8 mouse cellular contexts compared by ENCODE assay signal in the genomic region with DNA sequence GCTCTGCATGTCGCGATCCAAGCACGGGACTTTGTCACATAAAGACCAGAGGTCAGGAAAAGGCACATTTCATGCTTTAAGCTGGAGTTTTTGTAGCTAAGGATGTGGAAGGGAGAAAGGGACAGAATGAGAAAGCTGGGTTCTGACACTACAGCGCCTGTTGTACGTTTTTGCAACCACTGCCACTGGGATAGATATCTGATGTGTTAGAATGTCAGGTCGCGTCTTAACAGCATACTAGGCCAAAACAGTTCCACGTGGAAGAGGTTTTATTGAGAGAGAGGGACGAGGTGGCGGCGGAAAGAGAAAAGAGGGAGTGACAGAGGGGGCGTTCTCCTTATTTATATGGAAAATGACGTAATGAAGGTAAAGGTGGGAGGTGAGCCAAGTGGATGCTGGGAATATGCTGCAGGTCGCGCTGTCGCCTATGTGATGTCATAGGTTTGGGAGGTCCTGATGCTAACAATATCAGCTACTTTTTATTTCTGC. TPM values are rescaled to one million over a fixed set of nuclear protein-coding genes. Genes with fewer than 3 reads are reported as not detected.
DNase-seq lines count a peak whose midpoint lies in the region; ATAC-seq and TF ChIP-seq lines count a peak whose summit lies in the region.

No protein-coding gene starts in this region.

- TF ChIP-seq CTCF in heart, adult 2 months (IDR thresholded peaks at IDR 0.05): no peak
- TF ChIP-seq CTCF in intestine, postnatal 0 days (IDR thresholded peaks at IDR 0.05; ENCODE audit: low read depth): no peak

- H3K36me3 ChIP-seq in heart, adult 2 months (ENCODE audit: control insufficient read depth, insufficient read depth, low read length): no peaks in the 10 kb centered on the region
- H3K36me3 ChIP-seq in embryonic facial prominence, embryonic 11.5 days (replicated peaks; ENCODE audit: control insufficient read depth, insufficient read depth, low read depth, low read length): no peaks in the 10 kb centered on the region
- H3K36me3 ChIP-seq in intestine, postnatal 0 days (ENCODE audit: control insufficient read depth, insufficient read depth): peaks cover 1% of the 10 kb centered on the region; the same call in 1 of the 2 replicates
- 0 out of 2 replicates have a peak, but pooled peaks cover 3% of the 10 kb centered on the region for H3K36me3 ChIP-seq in midbrain, embryonic 12.5 days

- H3K9ac ChIP-seq in heart, adult 2 months (ENCODE audit: low read depth, low read length): peak overlapping the region; percentile 43
- H3K9ac ChIP-seq in embryonic facial prominence, embryonic 11.5 days (replicated peaks; ENCODE audit: low read length): peak overlapping the region; percentile 77
- H3K9ac ChIP-seq in intestine, postnatal 0 days (ENCODE audit: low read depth, low read length): peak overlapping the region; percentile 48
- peak overlapping the region; percentile 65 for H3K9ac ChIP-seq in midbrain, embryonic 12.5 days (replicated peaks)

- no peaks in the 10 kb centered on the region for H3K79me2 ChIP-seq in heart, adult 2 months (replicated peaks; ENCODE audit: control insufficient read depth, insufficient read depth, low read length)

- 6% methylated on average over 16 of the region's 16 CpGs for WGBS in heart, adult 2 months
- WGBS in embryonic facial prominence, embryonic 11.5 days: 3% methylated on average over 16 of the region's 16 CpGs
- 6% methylated on average over 16 of the region's 16 CpGs for WGBS in intestine, postnatal 0 days
- 3% methylated on average over 16 of the region's 16 CpGs for WGBS in midbrain, embryonic 12.5 days

- no peak for TF ChIP-seq EP300 in heart, adult 2 months (IDR thresholded peaks at IDR 0.05; ENCODE audit: insufficient read depth, low read depth, low read length)

- intact Hi-C loops in heart, adult 2 months (cut with DNase I): no loop called here
- intact Hi-C loops in heart, postnatal 25 days (cut with DNase I): no loop called here

- H3K27ac ChIP-seq in heart, adult 2 months: peak overlapping the region; percentile 98
- no peak overlapping the region for H3K27ac ChIP-seq in embryonic facial prominence, embryonic 11.5 days (replicated peaks; ENCODE audit: low read depth, low read length)
- peak overlapping the region; percentile 87 for H3K27ac ChIP-seq in intestine, postnatal 0 days (ENCODE audit: low read depth, low read length)
- H3K27ac ChIP-seq in midbrain, embryonic 12.5 days (replicated peaks): peak overlapping the region; percentile 95

- TF ChIP-seq POLR2A in heart, adult 2 months (IDR thresholded peaks at IDR 0.05; ENCODE audit: insufficient read depth, low read depth, low read length): no peak

- peak overlapping the region; percentile 96 for H3K4me3 ChIP-seq in heart, adult 2 months
- peak overlapping the region; percentile 53; the same call in 1 of the 2 replicates for H3K4me3 ChIP-seq in embryonic facial prominence, embryonic 11.5 days (ENCODE audit: low read depth, low read length)
- H3K4me3 ChIP-seq in intestine, postnatal 0 days (ENCODE audit: low read depth, low read length): peak overlapping the region; percentile 42
- peak overlapping the region; percentile 56 for H3K4me3 ChIP-seq in midbrain, embryonic 12.5 days

- peaks cover 3% of the 10 kb centered on the region for H3K4me1 ChIP-seq in heart, adult 2 months (ENCODE audit: control insufficient read depth, insufficient read depth, low read length)
- H3K4me1 ChIP-seq in embryonic facial prominence, embryonic 11.5 days (ENCODE audit: control insufficient read depth, insufficient read depth, low read length): no peaks in the 10 kb centered on the region
- peaks cover 3% of the 10 kb centered on the region for H3K4me1 ChIP-seq in intestine, postnatal 0 days (replicated peaks; ENCODE audit: control insufficient read depth, insufficient read depth, low read length)
- peaks cover 22% of the 10 kb centered on the region for H3K4me1 ChIP-seq in midbrain, embryonic 12.5 days

- H3K27me3 ChIP-seq in heart, adult 2 months (ENCODE audit: control insufficient read depth, insufficient read depth, low read length): no peaks in the 10 kb centered on the region
- H3K27me3 ChIP-seq in embryonic facial prominence, embryonic 11.5 days (ENCODE audit: control insufficient read depth, insufficient read depth, low read length): no peaks in the 10 kb centered on the region
- no peaks in the 10 kb centered on the region for H3K27me3 ChIP-seq in intestine, postnatal 0 days (replicated peaks; ENCODE audit: control insufficient read depth, insufficient read depth, low read length)
- peaks cover 4% of the 10 kb centered on the region; the same call in 1 of the 2 replicates for H3K27me3 ChIP-seq in midbrain, embryonic 12.5 days

- no peak for ATAC-seq in embryonic facial prominence, embryonic 11.5 days (replicated peaks; ENCODE audit: insufficient number of reproducible peaks, low FRiP score, low TSS enrichment, low read depth)
- ATAC-seq in intestine, postnatal 0 days: no peak
- no peak for ATAC-seq in midbrain, embryonic 12.5 days (ENCODE audit: low FRiP score, low read depth)

- H3K9me3 ChIP-seq in embryonic facial prominence, embryonic 11.5 days (replicated peaks; ENCODE audit: control insufficient read depth, low read length): no peaks in the 10 kb centered on the region
- H3K9me3 ChIP-seq in intestine, postnatal 0 days (ENCODE audit: control insufficient read depth): no peaks in the 10 kb centered on the region
- H3K9me3 ChIP-seq in midbrain, embryonic 12.5 days: no peaks in the 10 kb centered on the region

- DNase-seq in heart, adult 2 months: no peak
- DNase-seq in heart, postnatal 25 days (ENCODE audit: low spot score): no peak
- DNase-seq in ES-CJ7 (ENCODE audit: low read depth, low spot score) (peak; percentile 88), adipocyte (ENCODE audit: low spot score) (no peak)
- peak; percentile 54 for DNase-seq in embryonic facial prominence, embryonic 11.5 days (ENCODE audit: low spot score)
- DNase-seq in thymus, postnatal 0 days (ENCODE audit: low spot score): no peak

- H3K4me2 ChIP-seq in embryonic facial prominence, embryonic 11.5 days (ENCODE audit: low read depth, low read length): peak overlapping the region; percentile 61
- H3K4me2 ChIP-seq in intestine, postnatal 0 days (replicated peaks; ENCODE audit: low read depth): peak overlapping the region; percentile 89
- peak overlapping the region; percentile 90 for H3K4me2 ChIP-seq in midbrain, embryonic 12.5 days (replicated peaks)

RNA-seq across cellular contexts. Expression of gene Setd4, which starts 0.7 kb away (rescaled TPM):
- under 1 TPM; 0.70 to 0.96 TPM for total RNA-seq in heart, adult 2 months (2021)
- 3.7 and 4.6 TPM in 2 replicates for polyA plus RNA-seq in heart, adult 2 months (2012; rRNA removed)
- total RNA-seq in heart, postnatal 25 days (2021): 1 to 10 TPM; 1.5 TPM
- polyA plus RNA-seq in embryonic facial prominence, embryonic 11.5 days (2014; fragmentation: Nextera tagmentation; extraction: Ambion mirVana): 15.8 and 18.0 TPM in 2 replicates
- polyA plus RNA-seq in intestine, postnatal 0 days (2015; fragmentation: Nextera tagmentation; extraction: Ambion mirVana): 4.3 and 5.6 TPM in 2 replicates
- 15.1 and 15.6 TPM in 2 replicates for polyA plus RNA-seq in midbrain, embryonic 12.5 days (2016; fragmentation: Nextera tagmentation; extraction: Ambion mirVana)
- 61.3 and 71.7 TPM in 2 replicates for polyA plus RNA-seq in thymus, postnatal 0 days (2015; fragmentation: Nextera tagmentation; extraction: Ambion mirVana)

RNA-seq across cellular contexts. Expression of gene Cbr1, which starts 1.1 kb away (rescaled TPM):
- 10 to 100 TPM; 28.3 to 32.0 TPM for total RNA-seq in heart, adult 2 months (2021)
- 45.5 and 46.8 TPM in 2 replicates for polyA plus RNA-seq in heart, adult 2 months (2012; rRNA removed)
- 10 to 100 TPM; 26.1 to 27.5 TPM for total RNA-seq in heart, postnatal 25 days (2021)
- polyA plus RNA-seq in embryonic facial prominence, embryonic 11.5 days (2014; fragmentation: Nextera tagmentation; extraction: Ambion mirVana): 133 and 139 TPM in 2 replicates
- 395 and 423 TPM in 2 replicates for polyA plus RNA-seq in intestine, postnatal 0 days (2015; fragmentation: Nextera tagmentation; extraction: Ambion mirVana)
- 111 and 112 TPM in 2 replicates for polyA plus RNA-seq in midbrain, embryonic 12.5 days (2016; fragmentation: Nextera tagmentation; extraction: Ambion mirVana)
- 82.5 and 89.5 TPM in 2 replicates for polyA plus RNA-seq in thymus, postnatal 0 days (2015; fragmentation: Nextera tagmentation; extraction: Ambion mirVana)

RNA-seq across cellular contexts. Expression of gene Gm5678, which starts 23.4 kb away (rescaled TPM):
- 1 to 10 TPM; 1.6 to 2.5 TPM for total RNA-seq in heart, adult 2 months (2021)
- not detected in 2 replicates for polyA plus RNA-seq in heart, adult 2 months (2012; rRNA removed)
- 1 to 10 TPM in 1 of 2 experiments, under 1 TPM in 1; 0.67 to 1.1 TPM for total RNA-seq in heart, postnatal 25 days (2021)
- polyA plus RNA-seq in embryonic facial prominence, embryonic 11.5 days (2014; fragmentation: Nextera tagmentation; extraction: Ambion mirVana): not detected in 2 replicates
- polyA plus RNA-seq in intestine, postnatal 0 days (2015; fragmentation: Nextera tagmentation; extraction: Ambion mirVana): 0.16 TPM in 1 of 2 replicates, not detected in the other
- polyA plus RNA-seq in midbrain, embryonic 12.5 days (2016; fragmentation: Nextera tagmentation; extraction: Ambion mirVana): not detected in 2 replicates
- 0.18 and 0.25 TPM in 2 replicates for polyA plus RNA-seq in thymus, postnatal 0 days (2015; fragmentation: Nextera tagmentation; extraction: Ambion mirVana)

Comparison
In these comparisons a context has a peak if more than half of its experiments do, and no peak if none do; other contexts are left out.
1. DNase-seq: peak in ES-CJ7 (single experiment) and embryonic facial prominence, embryonic 11.5 days (single experiment); none in heart, adult 2 months (0 of 2), heart, postnatal 25 days (single experiment), thymus, postnatal 0 days (single experiment) and adipocyte (single experiment).
2. H3K4me3 ChIP-seq: peak in every context shown above with its lines; median percentile 96 in heart, adult 2 months; 56 in midbrain, embryonic 12.5 days; 53 in embryonic facial prominence, embryonic 11.5 days; 42 in intestine, postnatal 0 days.
3. Peak in every context shown above with its lines, with median percentiles within 50 percentile points of each other: H3K9ac ChIP-seq and H3K4me2 ChIP-seq.